Mouse (Mus musculus): ENCODE data around the gene Coq10a.
A peak's percentile ranks its signal among the peaks of the same experiment; 100 is the strongest.

Coq10a gene

GRCm38 (mm10) chr10:128372989-128373748, 4.4 kb upstream of the Coq10a start:
- TF ChIP-seq GATA4 (IDR thresholded peaks at IDR 0.05; ENCODE audit: insufficient replicate concordance, low read length), result peak; percentile 33; the same call in 1 of the 2 replicates

GRCm38 (mm10) chr10:128372142-128372541, 3.3 kb upstream of the Coq10a start:
- TF ChIP-seq GATA4 (IDR thresholded peaks at IDR 0.05; ENCODE audit: insufficient replicate concordance, low read length), result no peak

- no peak for TF ChIP-seq GATA4 (IDR thresholded peaks at IDR 0.05; ENCODE audit: insufficient replicate concordance, low read length)
Measured at GRCm38 (mm10) chr10:128370601-128371000, 1.8 kb upstream of the Coq10a start.

- TF ChIP-seq GATA4 (IDR thresholded peaks at IDR 0.05; ENCODE audit: insufficient replicate concordance, low read length), result no peak
Measured at GRCm38 (mm10) chr10:128370021-128370420, 1.2 kb upstream of the Coq10a start.

GRCm38 (mm10) chr10:128369599-128369998, 802 bp upstream of the Coq10a start:
- TF ChIP-seq GATA4 (IDR thresholded peaks at IDR 0.05; ENCODE audit: insufficient replicate concordance, low read length), result no peak

- 0 out of 2 replicates have a peak, but pooled peaks have one; percentile 1 for TF ChIP-seq GATA4 (IDR thresholded peaks at IDR 0.05; ENCODE audit: insufficient replicate concordance, low read length)
Measured at GRCm38 (mm10) chr10:128369218-128369543, 384 bp upstream of the Coq10a start.

- TF ChIP-seq GATA4 (IDR thresholded peaks at IDR 0.05; ENCODE audit: insufficient replicate concordance, low read length), result no peak; the same call in 1 of the 2 replicates
Measured at GRCm38 (mm10) chr10:128367899-128368401, 847 bp downstream of the Coq10a start.

- TF ChIP-seq GATA4 (IDR thresholded peaks at IDR 0.05; ENCODE audit: insufficient replicate concordance, low read length), result no peak
Measured at GRCm38 (mm10) chr10:128362568-128362967, 6.2 kb downstream of the Coq10a start.

GRCm38 (mm10) chr10:128361836-128362235, 7.0 kb downstream of the Coq10a start:
- no peak for TF ChIP-seq GATA4 (IDR thresholded peaks at IDR 0.05; ENCODE audit: insufficient replicate concordance, low read length)

- TF ChIP-seq GATA4 (IDR thresholded peaks at IDR 0.05; ENCODE audit: insufficient replicate concordance, low read length), result no peak
Measured at GRCm38 (mm10) chr10:128359226-128359625, 9.6 kb downstream of the Coq10a start.

GRCm38 (mm10) chr10:128358796-128359195, 10.0 kb downstream of the Coq10a start:
- no peak for TF ChIP-seq GATA4 (IDR thresholded peaks at IDR 0.05; ENCODE audit: insufficient replicate concordance, low read length)

GRCm38 (mm10) chr10:128347541-128347940, 21.3 kb downstream of the Coq10a start:
- no peak for TF ChIP-seq GATA4 (IDR thresholded peaks at IDR 0.05; ENCODE audit: insufficient replicate concordance, low read length)

GRCm38 (mm10) chr10:128344568-128345275, 24.1 kb downstream of the Coq10a start:
- peak; percentile 84; the same call in 1 of the 2 replicates for TF ChIP-seq GATA4 (IDR thresholded peaks at IDR 0.05; ENCODE audit: insufficient replicate concordance, low read length)

GRCm38 (mm10) chr10:128343436-128343835, 25.4 kb downstream of the Coq10a start:
- TF ChIP-seq GATA4 (IDR thresholded peaks at IDR 0.05; ENCODE audit: insufficient replicate concordance, low read length), result no peak

- no peak for TF ChIP-seq GATA4 (IDR thresholded peaks at IDR 0.05; ENCODE audit: insufficient replicate concordance, low read length)
Measured at GRCm38 (mm10) chr10:128340257-128340656, 28.5 kb downstream of the Coq10a start.

- no peak for TF ChIP-seq GATA4 (IDR thresholded peaks at IDR 0.05; ENCODE audit: insufficient replicate concordance, low read length)
Measured at GRCm38 (mm10) chr10:128338948-128339347, 29.8 kb downstream of the Coq10a start.

Measured in liver, adult (tissue).